Mouse (Mus musculus): Measurements from ENCODE around the gene Tspoap1.

The Tspoap1 gene

GRCm38 (mm10) chr11:87759609-87760005 lies 734 bp upstream of the Tspoap1 start:
- peak; percentile 43 for DNase-seq

- DNase-seq, result no peak
These were observed 910 bp downstream of the Tspoap1 start for GRCm38 (mm10) chr11:87761181-87761721.

GRCm38 (mm10) chr11:87761806-87762701 lies 1.7 kb downstream of the Tspoap1 start:
- DNase-seq, result no peak

GRCm38 (mm10) chr11:87762702-87763385 lies 2.5 kb downstream of the Tspoap1 start:
- DNase-seq, result no peak

- DNase-seq, result peak; percentile 47
These were observed 3.2 kb downstream of the Tspoap1 start for GRCm38 (mm10) chr11:87763511-87763987.

- DNase-seq, result peak; percentile 32
These were observed 3.9 kb downstream of the Tspoap1 start for GRCm38 (mm10) chr11:87763988-87764876.

- no peak for DNase-seq
These were observed 8.4 kb downstream of the Tspoap1 start for GRCm38 (mm10) chr11:87768745-87769144.

GRCm38 (mm10) chr11:87770989-87771388 lies 10.6 kb downstream of the Tspoap1 start:
- peak; percentile 78 for DNase-seq

GRCm38 (mm10) chr11:87772354-87772753 lies 12.0 kb downstream of the Tspoap1 start:
- DNase-seq, result no peak

GRCm38 (mm10) chr11:87778100-87778765 lies 17.9 kb downstream of the Tspoap1 start:
- peak; percentile 86 for DNase-seq

GRCm38 (mm10) chr11:87778915-87779314 lies 18.6 kb downstream of the Tspoap1 start:
- no peak for DNase-seq

- no peak for DNase-seq
These were observed 19.1 kb downstream of the Tspoap1 start for GRCm38 (mm10) chr11:87779392-87779791.

- DNase-seq, result no peak
These were observed 19.8 kb downstream of the Tspoap1 start for GRCm38 (mm10) chr11:87780130-87780529.

- no peak for DNase-seq
These were observed 29.7 kb downstream of the Tspoap1 start for GRCm38 (mm10) chr11:87790088-87790487.

- no peak for DNase-seq
These were observed 33.1 kb downstream of the Tspoap1 start, which contains the start of gene Mpo for GRCm38 (mm10) chr11:87793460-87793859. Gene Mpo (plus strand): TSS chr11:87793581.

- DNase-seq, result no peak
These were observed 41.5 kb downstream of the Tspoap1 start for GRCm38 (mm10) chr11:87801711-87802275.

GRCm38 (mm10) chr11:87802621-87803020 lies 42.3 kb downstream of the Tspoap1 start:
- peak; percentile 29 for DNase-seq

- peak; percentile 41 for DNase-seq
These were observed 45.1 kb downstream of the Tspoap1 start for GRCm38 (mm10) chr11:87805448-87805847.

- DNase-seq, result no peak
These were observed 47.1 kb downstream of the Tspoap1 start for GRCm38 (mm10) chr11:87807433-87807832.

GRCm38 (mm10) chr11:87808236-87808635 lies 47.9 kb downstream of the Tspoap1 start:
- DNase-seq, result no peak

- DNase-seq, result no peak
These were observed 51.1 kb downstream of the Tspoap1 start for GRCm38 (mm10) chr11:87811396-87811795.

Data from lung, postnatal 10 days (tissue).